Mouse (Mus musculus): Measurements from ENCODE around the gene Twf2.

DNA sequence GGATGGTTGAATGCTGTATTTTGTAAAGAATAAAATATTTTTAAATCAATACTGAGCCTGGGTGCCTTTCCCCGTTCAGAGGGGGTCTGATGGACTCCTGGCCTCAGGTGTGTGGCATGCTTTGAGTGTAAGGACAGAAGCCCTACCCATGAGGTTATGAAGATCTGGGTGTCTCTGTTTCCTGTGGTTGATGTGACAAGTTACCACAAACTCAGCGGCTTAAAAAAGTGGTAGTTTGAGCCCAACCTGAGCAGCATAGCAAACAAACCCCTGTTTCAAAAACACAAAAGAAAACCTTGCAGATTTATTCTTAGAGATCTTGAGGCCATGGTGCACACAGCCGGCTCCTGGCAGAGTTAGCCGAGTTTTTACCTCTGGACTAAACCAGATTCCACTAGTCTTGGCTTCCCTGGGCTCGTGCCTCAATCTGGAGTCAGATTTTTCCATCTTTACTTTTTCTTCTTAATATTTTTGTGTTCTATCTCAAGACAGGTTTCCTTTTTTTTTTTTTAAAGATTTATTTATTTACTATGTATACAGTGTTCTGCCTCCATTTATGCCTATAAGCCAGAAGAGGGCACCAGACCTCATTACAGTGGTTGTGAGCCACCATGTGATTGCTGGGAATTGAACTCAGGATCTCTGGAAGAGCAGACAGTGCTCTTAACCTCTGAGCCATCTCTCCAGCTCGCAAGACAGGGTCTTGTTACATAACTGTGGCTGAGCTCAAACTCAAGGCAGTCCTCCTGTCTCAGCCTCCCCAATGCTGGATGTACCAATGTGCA, 12.6 kb downstream of the Twf2 start:
- TF ChIP-seq POLR2A (IDR thresholded peaks at IDR 0.05; ENCODE audit: low read depth, low read length) (no peak), CHD2 (IDR thresholded peaks at IDR 0.05; ENCODE audit: low read length) (no peak), ELF1 (IDR thresholded peaks at IDR 0.05; ENCODE audit: low read depth, low read length) (no peak), CTCF (conservative IDR thresholded peaks at IDR 0.05 in 1 of 2, IDR thresholded peaks at IDR 0.05 in 1 of 2; ENCODE audit: low read depth in 2 of 2, low read length in 2 of 2) (peak in 1 of 2 experiments; percentile 61; a peak in 2 of 4 replicates), SMC3 (IDR thresholded peaks at IDR 0.05; ENCODE audit: low read depth, low read length) (peak; percentile 72), MYC (IDR thresholded peaks at IDR 0.05; ENCODE audit: low read depth, low read length) (peak; percentile 73; the same call in 1 of the 2 replicates)

Measured in CH12.LX (cell line).